Mouse (Mus musculus) mesoderm, embryonic 11.5 days (tissue): ENCODE measurements at regions not wholly inside any gene's neighbourhood (a gene's known extent, or its start where the extent isn't known, plus 50 kb on each side); places are given as distances from the start of the nearest gene placed in this dataset.

Source experiments
- DNase-seq: peaks from one replicate; pipeline ENCODE4 v3.0.0-alpha.2; 2012; ENCODE audit warnings: low read depth, low spot score

GRCm38 (mm10) chr1:12318029-12318428 lies 904.1 kb downstream of the A830018L16Rik start:
- no peak for DNase-seq

DNA sequence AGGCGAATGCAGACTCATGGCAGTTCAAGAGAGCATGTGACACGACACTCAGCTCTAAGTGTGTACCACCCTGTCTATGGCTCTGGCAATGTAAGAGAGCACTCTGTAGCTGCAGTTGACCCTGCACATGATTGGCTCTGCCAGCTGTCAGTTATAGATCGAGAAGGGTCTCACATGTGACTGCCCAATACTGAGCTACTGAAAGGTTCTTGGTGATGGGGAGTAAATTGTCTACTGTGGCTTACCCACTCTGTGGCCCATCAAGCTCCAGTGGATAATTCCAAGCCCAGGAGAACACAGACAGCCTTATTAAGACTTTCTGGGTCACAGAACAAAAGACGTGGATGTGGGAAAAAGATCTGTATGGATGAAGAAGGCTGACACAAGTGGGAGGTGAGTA lies 920.3 kb downstream of the A830018L16Rik start:
- no peak for DNase-seq

- no peak for DNase-seq
Observed at GRCm38 (mm10) chr1:12344726-12345438, 931.0 kb downstream of the A830018L16Rik start.

DNA sequence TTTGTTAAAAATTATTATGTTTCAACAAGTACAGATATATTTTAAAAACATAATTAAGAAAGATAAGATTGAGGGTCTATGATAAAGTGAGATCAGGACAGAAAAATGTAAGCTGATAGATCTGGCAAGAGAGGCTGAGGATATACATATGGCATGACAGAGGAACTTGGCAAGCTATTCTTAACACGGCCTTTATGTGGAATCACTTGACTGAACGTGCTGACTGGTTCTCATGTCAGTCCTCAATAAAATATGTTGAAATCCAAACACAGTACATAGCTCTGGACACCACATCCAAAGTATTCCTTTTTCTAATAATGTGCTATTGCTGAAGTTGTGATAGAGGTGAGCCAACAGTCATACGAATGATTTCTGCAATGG lies 931.5 kb downstream of the A830018L16Rik start:
- no peak for DNase-seq

GRCm38 (mm10) chr1:12354531-12354930 lies 940.6 kb downstream of the A830018L16Rik start:
- no peak for DNase-seq

DNA sequence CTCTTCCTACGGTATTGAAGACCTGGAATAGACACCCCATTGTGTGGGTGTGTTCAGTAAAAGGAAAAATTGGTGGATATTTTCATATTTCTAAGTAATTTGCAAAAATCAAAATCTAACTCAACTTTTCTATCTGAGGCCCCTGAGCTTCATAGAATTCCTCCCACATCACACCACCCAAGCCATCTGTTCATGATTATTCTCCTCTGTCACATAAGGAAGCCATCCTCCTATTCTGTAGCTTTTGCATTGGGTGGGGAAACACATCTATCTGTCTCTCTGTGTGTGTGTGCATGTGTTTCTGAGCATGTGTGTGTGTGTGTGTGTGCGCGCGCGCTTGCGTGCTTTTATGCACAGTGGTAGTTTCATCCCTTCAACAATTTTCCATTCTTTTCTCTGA lies 954.0 kb downstream of the A830018L16Rik start:
- no peak for DNase-seq

GRCm38 (mm10) chr1:12372968-12373367 lies 959.1 kb downstream of the A830018L16Rik start:
- DNase-seq: no peak

DNA sequence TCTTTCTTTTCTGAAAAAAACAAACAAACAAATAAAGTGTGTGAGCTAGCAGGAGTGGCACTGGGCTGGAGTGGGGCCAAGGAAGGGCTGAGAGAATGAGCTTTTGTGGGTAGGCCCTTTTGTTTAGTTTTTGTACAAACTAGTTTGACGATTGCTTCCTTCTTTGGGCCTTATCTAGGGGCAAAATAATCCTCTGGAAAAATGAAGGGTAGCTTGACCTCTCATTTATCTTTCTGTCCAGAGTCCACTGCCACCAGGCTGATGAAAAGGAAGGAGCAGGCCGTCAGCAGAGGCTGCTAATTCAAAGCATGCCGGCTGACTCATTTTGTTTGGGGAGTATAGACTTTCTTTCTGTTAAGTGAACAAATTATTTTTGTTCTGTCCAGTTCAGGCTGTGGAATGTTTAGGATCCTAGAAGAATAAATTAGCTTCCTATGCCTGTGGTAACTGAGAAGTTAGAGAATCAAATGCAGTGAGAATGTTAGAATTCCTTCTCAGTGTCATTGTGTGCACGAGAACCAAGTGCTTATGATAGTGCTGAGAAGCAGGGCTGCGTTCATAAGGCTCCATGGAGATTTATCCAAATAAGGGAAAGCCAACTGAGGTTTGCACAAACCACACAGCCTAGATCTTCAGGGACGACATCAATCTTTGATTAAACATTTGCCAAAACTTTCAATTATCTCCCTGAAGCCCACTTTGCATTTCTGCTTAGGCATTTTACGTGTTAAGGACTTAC lies 984.4 kb downstream of the A830018L16Rik start:
- peak; percentile 53 for DNase-seq

DNA sequence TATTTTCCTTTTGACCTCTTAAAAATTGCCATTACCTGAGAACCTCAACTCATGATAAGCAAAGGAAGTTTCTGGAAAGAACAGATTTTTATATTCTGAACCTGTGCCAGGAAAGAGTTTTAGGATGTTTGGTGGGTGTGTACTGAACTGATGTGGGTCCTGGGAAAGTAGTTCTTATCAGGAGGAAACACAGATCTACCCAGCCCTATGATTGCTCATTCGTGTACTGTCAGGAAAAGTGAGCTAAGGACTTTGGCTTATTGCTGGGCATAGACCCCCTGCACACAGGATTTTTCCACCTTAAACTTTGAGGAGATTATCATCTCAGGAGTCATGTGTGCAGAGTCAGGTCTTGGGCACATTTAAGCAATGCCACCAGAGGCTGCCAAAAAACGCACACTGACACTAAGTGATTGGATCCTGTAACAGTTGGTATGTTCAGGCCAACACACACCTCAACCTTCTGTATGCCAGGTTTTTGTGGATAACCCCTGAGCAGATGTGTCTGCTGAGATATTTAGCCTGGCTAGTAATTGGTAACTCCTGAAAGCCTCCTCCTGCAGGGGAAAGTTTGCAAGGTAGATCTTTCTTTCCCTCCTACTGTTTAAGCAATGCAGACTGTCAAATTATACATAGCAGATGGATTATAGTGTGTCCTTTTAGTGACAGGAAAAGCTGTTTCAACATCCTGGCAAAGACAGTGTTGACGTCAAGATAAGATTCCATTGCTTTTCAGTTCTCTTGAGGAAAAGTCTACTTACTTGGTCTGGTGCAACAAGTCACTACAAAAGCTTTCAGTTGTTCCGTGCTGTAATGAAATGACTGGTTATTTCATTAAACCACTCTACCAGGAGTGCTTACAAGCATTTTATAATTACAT lies 991.7 kb downstream of the A830018L16Rik start:
- no peak for DNase-seq

- DNase-seq: no peak
Observed at GRCm38 (mm10) chr1:12409738-12410523, 996.0 kb downstream of the A830018L16Rik start.

DNA sequence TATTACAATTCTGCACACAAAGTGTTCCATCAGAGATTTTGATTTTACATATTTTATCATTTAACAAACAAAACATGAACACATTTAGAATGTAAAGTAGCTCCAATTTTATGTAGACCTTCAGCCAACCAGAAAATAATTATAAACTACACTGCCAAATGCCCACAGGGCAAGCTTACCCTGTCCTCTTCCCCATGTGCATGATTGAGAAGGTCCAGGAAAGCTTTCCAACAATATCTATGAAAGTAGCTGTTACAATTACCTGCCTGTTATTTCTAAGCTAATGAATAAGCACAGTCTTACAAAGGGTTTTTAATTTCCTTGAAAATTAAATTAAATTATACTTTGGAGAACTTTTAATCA lies 996.6 kb downstream of the A830018L16Rik start:
- DNase-seq: no peak

GRCm38 (mm10) chr1:12424510-12424909 lies 1010.6 kb downstream of the A830018L16Rik start:
- DNase-seq: peak; percentile 8

DNA sequence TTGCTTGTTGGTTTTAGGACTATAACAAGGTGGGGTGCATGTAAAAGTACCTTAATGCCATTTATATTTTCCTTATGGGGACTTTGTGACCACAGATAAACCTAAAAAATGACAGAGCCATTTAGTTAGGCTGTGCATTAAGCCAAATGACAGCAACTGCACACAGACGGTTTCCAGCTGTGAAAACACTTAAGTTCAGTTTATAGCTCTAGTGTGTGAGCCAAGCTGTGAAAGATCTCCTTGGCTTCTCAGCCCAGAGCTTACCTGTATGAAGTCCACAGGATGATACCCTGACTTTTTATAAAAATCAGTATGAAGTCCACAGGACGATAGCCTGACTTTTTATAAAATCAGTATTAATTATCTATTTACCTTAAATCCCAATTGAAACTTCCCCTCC lies 1024.0 kb downstream of the A830018L16Rik start:
- peak; percentile 34 for DNase-seq

GRCm38 (mm10) chr1:12466255-12466654 lies 1052.3 kb downstream of the A830018L16Rik start:
- DNase-seq: no peak

DNA sequence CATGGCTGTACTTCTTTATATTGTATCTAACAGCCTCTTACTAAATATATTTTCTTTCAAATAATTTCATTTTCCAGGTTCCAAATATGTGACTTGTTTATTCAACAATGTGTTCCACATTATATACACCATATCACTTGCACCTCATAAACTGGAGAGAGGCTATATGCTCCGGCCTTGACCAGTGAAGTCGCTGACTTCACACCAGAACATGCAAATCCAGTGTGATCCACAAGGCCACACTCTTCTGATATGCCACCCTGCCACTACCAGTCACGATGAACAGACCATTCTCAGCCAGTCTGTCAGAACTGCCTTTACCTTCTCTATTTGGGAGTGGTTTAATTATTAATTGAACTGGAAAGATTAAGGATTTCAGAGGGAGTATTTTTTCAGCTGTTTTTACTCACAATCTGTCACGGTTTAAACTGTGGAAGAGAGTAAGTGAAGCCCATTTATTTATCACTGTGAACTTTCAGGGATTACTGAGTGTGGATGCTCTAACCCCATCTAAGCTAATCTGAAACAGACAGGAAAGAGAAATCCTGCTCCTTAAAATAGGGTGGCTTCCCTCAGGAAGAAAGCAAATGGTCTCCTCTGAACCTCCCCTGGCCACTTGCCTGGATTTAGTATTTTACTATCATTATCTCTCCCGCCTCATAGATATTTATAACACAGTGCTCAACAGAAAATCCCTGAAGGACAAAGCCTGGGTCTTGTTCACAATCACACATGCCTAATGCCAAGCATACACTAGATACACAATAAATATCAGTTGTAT lies 1065.3 kb downstream of the A830018L16Rik start:
- DNase-seq: no peak

GRCm38 (mm10) chr1:12500442-12500841 lies 1086.5 kb downstream of the A830018L16Rik start:
- DNase-seq: no peak

DNA sequence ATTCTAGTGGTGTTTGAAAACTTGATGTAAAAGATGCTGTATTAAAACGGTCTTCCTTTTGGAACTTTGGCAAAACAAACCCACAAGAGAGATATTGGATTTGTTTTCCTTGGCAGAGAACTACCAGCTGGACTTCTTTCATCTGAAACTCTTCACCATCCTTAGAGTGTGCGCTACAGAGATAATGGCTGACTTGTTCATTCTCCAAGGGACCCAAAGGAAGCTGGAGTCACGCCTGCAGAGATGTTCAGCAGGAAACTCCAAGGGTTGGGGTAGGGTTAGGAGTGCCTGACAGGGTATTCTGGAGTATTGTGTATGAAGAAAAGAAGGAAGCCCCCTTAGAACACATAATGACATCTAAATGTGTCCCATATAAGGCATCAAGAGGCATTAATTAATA lies 1094.1 kb downstream of the A830018L16Rik start:
- DNase-seq: no peak

GRCm38 (mm10) chr1:12510129-12510816 lies 1096.4 kb downstream of the A830018L16Rik start:
- peak; percentile 30 for DNase-seq

- DNase-seq: no peak
Observed at GRCm38 (mm10) chr1:12519601-12520000, 1105.7 kb downstream of the A830018L16Rik start.

DNA sequence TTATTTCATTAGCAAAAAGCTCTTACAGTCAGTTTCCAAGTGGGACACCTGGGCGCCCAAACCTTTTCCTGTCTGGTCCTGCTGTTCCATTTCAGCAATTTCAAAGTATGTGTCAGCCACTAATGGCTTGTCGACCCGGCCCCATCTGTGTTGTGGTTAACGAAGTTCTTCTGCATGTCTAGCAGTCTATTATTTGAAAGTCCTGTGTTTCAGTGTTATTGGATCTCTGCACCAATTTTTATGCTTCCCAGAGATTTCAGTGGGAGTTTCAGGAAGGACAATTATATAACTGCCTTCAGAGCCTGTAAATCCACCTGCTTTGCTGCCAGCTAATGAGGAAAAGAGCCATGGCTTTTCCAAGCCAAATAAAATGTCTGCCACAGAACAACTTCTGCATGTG lies 1142.0 kb downstream of the A830018L16Rik start:
- DNase-seq: no peak
